ENCODE assay signal across 15 mouse cellular contexts in the genomic region with DNA sequence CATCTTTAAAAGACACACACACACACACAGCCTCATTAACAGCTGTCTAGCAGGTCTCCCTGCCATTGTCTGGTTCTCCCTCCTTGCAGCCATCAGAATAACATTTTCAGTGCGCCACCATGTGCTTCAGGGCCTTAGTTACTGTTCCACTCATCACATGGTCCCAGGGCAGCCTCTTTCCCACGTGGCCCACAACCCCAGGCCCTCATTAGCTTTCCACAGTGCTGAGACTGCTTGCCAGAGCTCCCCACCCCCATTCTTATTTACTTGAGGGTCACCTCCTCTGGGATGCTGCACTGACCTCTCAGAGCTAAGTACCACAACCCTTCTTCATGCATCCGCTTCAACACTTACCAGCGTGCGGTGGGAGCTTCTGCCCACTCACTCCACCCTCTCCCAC. TPM values are rescaled to one million over a fixed set of nuclear protein-coding genes. Genes with fewer than 3 reads are reported as not detected.
DNase-seq lines count a peak whose midpoint lies in the region; ATAC-seq lines count a peak whose summit lies in the region.
"Had no signal": no experiment of that assay in that cellular context is flagged by ENCODE, and none has a peak within 500 bp of the region (broad histone marks: within the 10 kb centered on the region; RNA-seq: fewer than 3 reads in every experiment).

No protein-coding gene starts in this region.

- H3K4me1 ChIP-seq in hindbrain, embryonic 10.5 days (replicated peaks) = peaks cover 82% of the 10 kb centered on the region
- peaks cover 11% of the 10 kb centered on the region; the same call in 1 of the 2 replicates for H3K4me1 ChIP-seq in hindbrain, embryonic 14.5 days (replicated peaks; ENCODE audit: control insufficient read depth, insufficient read depth, low read length)
- H3K4me1 ChIP-seq in embryonic facial prominence, embryonic 14.5 days (ENCODE audit: control insufficient read depth, insufficient read depth, low read length) = 0 out of 2 replicates have a peak, but pooled peaks cover 7% of the 10 kb centered on the region
- no peaks in the 10 kb centered on the region for H3K4me1 ChIP-seq in kidney, embryonic 16.5 days (ENCODE audit: insufficient read depth, low read length)
- H3K4me1 ChIP-seq in midbrain, embryonic 13.5 days (replicated peaks) = peaks cover 55% of the 10 kb centered on the region

- H3K9ac ChIP-seq in hindbrain, embryonic 14.5 days = no peak overlapping the region
- H3K9ac ChIP-seq in embryonic facial prominence, embryonic 14.5 days (ENCODE audit: low read depth, low read length) = no peak overlapping the region
- no peak overlapping the region for H3K9ac ChIP-seq in kidney, embryonic 16.5 days (replicated peaks; ENCODE audit: low read length)
- no peak overlapping the region for H3K9ac ChIP-seq in midbrain, embryonic 13.5 days (replicated peaks)
- H3K9ac ChIP-seq: heart, embryonic 13.5 days; limb, embryonic 15.5 days had no signal

- no peak overlapping the region for H3K4me3 ChIP-seq in hindbrain, embryonic 10.5 days
- no peak overlapping the region for H3K4me3 ChIP-seq in hindbrain, embryonic 14.5 days (replicated peaks; ENCODE audit: low read length)
- no peak overlapping the region for H3K4me3 ChIP-seq in embryonic facial prominence, embryonic 14.5 days (ENCODE audit: low read depth, low read length)
- no peak overlapping the region for H3K4me3 ChIP-seq in kidney, embryonic 16.5 days (ENCODE audit: low read length)
- no peak overlapping the region for H3K4me3 ChIP-seq in midbrain, embryonic 13.5 days (replicated peaks)
- H3K4me3 ChIP-seq: erythroblast, embryonic 14.5 days; heart, embryonic 13.5 days; limb, embryonic 15.5 days had no signal

- DNase-seq in hindbrain, embryonic 10.5 days (ENCODE audit: low spot score) = peak; percentile 66
- no peak for DNase-seq in hindbrain, embryonic 14.5 days (ENCODE audit: low spot score)
- DNase-seq in embryonic facial prominence, embryonic 14.5 days (ENCODE audit: low spot score) = no peak
- DNase-seq in right cerebral cortex, adult 18-20 months = no peak
- no peak for DNase-seq in cerebellum, postnatal 10 days
- DNase-seq in cerebellum, adult 9-11 months = no peak
- DNase-seq: cerebellum, postnatal 25 days; gastrocnemius, postnatal 25 days; layer of hippocampus, adult 9-11 months had no signal

- H3K4me2 ChIP-seq in hindbrain, embryonic 14.5 days (replicated peaks) = no peak overlapping the region
- H3K4me2 ChIP-seq in embryonic facial prominence, embryonic 14.5 days (ENCODE audit: low read depth, low read length) = no peak overlapping the region
- no peak overlapping the region for H3K4me2 ChIP-seq in kidney, embryonic 16.5 days (replicated peaks; ENCODE audit: low read depth, low read length)
- no peak overlapping the region for H3K4me2 ChIP-seq in midbrain, embryonic 13.5 days (replicated peaks)
- H3K4me2 ChIP-seq: heart, embryonic 13.5 days; limb, embryonic 15.5 days had no signal

- ATAC-seq in hindbrain, embryonic 14.5 days (ENCODE audit: low FRiP score) = no peak
- ATAC-seq in embryonic facial prominence, embryonic 14.5 days (ENCODE audit: low read depth) = peak; percentile 50; the same call in 1 of the 2 replicates
- peak; percentile 54; the same call in 1 of the 2 replicates for ATAC-seq in kidney, embryonic 16.5 days (ENCODE audit: low FRiP score, low TSS enrichment)
- peak; percentile 41; the same call in 1 of the 2 replicates for ATAC-seq in midbrain, embryonic 13.5 days
- ATAC-seq: lung, postnatal 0 days had no signal

- no peaks in the 10 kb centered on the region for H3K36me3 ChIP-seq in hindbrain, embryonic 10.5 days
- H3K36me3 ChIP-seq in hindbrain, embryonic 14.5 days (replicated peaks; ENCODE audit: control insufficient read depth, insufficient read depth) = no peaks in the 10 kb centered on the region
- no peaks in the 10 kb centered on the region for H3K36me3 ChIP-seq in embryonic facial prominence, embryonic 14.5 days (ENCODE audit: control insufficient read depth, insufficient read depth, low read length)
- no peaks in the 10 kb centered on the region for H3K36me3 ChIP-seq in kidney, embryonic 16.5 days (ENCODE audit: insufficient read depth, low read length)
- no peaks in the 10 kb centered on the region for H3K36me3 ChIP-seq in midbrain, embryonic 13.5 days
- H3K36me3 ChIP-seq: heart, embryonic 13.5 days; limb, embryonic 15.5 days had no signal

- no peaks in the 10 kb centered on the region for H3K9me3 ChIP-seq in hindbrain, embryonic 10.5 days
- no peaks in the 10 kb centered on the region for H3K9me3 ChIP-seq in hindbrain, embryonic 14.5 days (ENCODE audit: control insufficient read depth, low read length)
- no peaks in the 10 kb centered on the region for H3K9me3 ChIP-seq in embryonic facial prominence, embryonic 14.5 days (ENCODE audit: control insufficient read depth, low read length)
- no peaks in the 10 kb centered on the region for H3K9me3 ChIP-seq in kidney, embryonic 16.5 days (ENCODE audit: low read length)
- no peaks in the 10 kb centered on the region for H3K9me3 ChIP-seq in midbrain, embryonic 13.5 days
- H3K9me3 ChIP-seq: heart, embryonic 13.5 days; limb, embryonic 15.5 days had no signal

- H3K27me3 ChIP-seq in hindbrain, embryonic 10.5 days (ENCODE audit: insufficient read depth, poor library complexity, severe bottlenecking) = no peaks in the 10 kb centered on the region
- no peaks in the 10 kb centered on the region for H3K27me3 ChIP-seq in hindbrain, embryonic 14.5 days (ENCODE audit: control insufficient read depth, insufficient read depth, low read length)
- no peaks in the 10 kb centered on the region for H3K27me3 ChIP-seq in embryonic facial prominence, embryonic 14.5 days (replicated peaks; ENCODE audit: control insufficient read depth, insufficient read depth, low read length)
- H3K27me3 ChIP-seq in kidney, embryonic 16.5 days (ENCODE audit: insufficient read depth, low read length) = no peaks in the 10 kb centered on the region
- no peaks in the 10 kb centered on the region for H3K27me3 ChIP-seq in midbrain, embryonic 13.5 days
- H3K27me3 ChIP-seq: heart, embryonic 13.5 days; limb, embryonic 15.5 days had no signal

- peak overlapping the region; percentile 84 for H3K27ac ChIP-seq in hindbrain, embryonic 10.5 days
- no peak overlapping the region for H3K27ac ChIP-seq in hindbrain, embryonic 14.5 days
- H3K27ac ChIP-seq in embryonic facial prominence, embryonic 14.5 days (replicated peaks; ENCODE audit: low read depth, low read length) = no peak overlapping the region
- no peak overlapping the region for H3K27ac ChIP-seq in kidney, embryonic 16.5 days (ENCODE audit: low read length)
- H3K27ac ChIP-seq in midbrain, embryonic 13.5 days = peak overlapping the region; percentile 10; the same call in 1 of the 2 replicates
- H3K27ac ChIP-seq: heart, embryonic 13.5 days; limb, embryonic 15.5 days had no signal

- 30% methylated on average over 5 of the region's 5 CpGs for WGBS in hindbrain, embryonic 10.5 days
- 31% methylated on average over 5 of the region's 5 CpGs for WGBS in hindbrain, embryonic 14.5 days
- WGBS in embryonic facial prominence, embryonic 14.5 days = 38% methylated on average over 5 of the region's 5 CpGs
- WGBS in kidney, embryonic 16.5 days = 56% methylated on average over 5 of the region's 5 CpGs
- 30% methylated on average over 5 of the region's 5 CpGs for WGBS in midbrain, embryonic 13.5 days

RNA-seq across cellular contexts. Expression of gene Plekha7, which starts 28.1 kb away (rescaled TPM):
- 20.8 and 22.1 TPM in 2 replicates for polyA plus RNA-seq in hindbrain, embryonic 10.5 days (2016; fragmentation: Nextera tagmentation; extraction: Ambion mirVana)
- polyA plus RNA-seq in hindbrain, embryonic 14.5 days (2014; fragmentation: Nextera tagmentation; extraction: Ambion mirVana) = 5.6 and 7.3 TPM in 2 replicates
- 8.2 and 9.2 TPM in 2 replicates for polyA plus RNA-seq in embryonic facial prominence, embryonic 14.5 days (2014; fragmentation: Nextera tagmentation; extraction: Ambion mirVana)
- 13.1 and 13.8 TPM in 2 replicates for polyA plus RNA-seq in kidney, embryonic 16.5 days (2015; fragmentation: Nextera tagmentation; extraction: Ambion mirVana)
- polyA plus RNA-seq in midbrain, embryonic 13.5 days (2015; fragmentation: Nextera tagmentation; extraction: Ambion mirVana) = 7.5 and 10.1 TPM in 2 replicates

RNA-seq across cellular contexts. Expression of gene Rps13, which starts 53.9 kb away (rescaled TPM):
- 814 and 844 TPM in 2 replicates for polyA plus RNA-seq in hindbrain, embryonic 10.5 days (2016; fragmentation: Nextera tagmentation; extraction: Ambion mirVana)
- polyA plus RNA-seq in hindbrain, embryonic 14.5 days (2014; fragmentation: Nextera tagmentation; extraction: Ambion mirVana) = 499 and 625 TPM in 2 replicates
- polyA plus RNA-seq in embryonic facial prominence, embryonic 14.5 days (2014; fragmentation: Nextera tagmentation; extraction: Ambion mirVana) = 864 and 873 TPM in 2 replicates
- 644 and 729 TPM in 2 replicates for polyA plus RNA-seq in kidney, embryonic 16.5 days (2015; fragmentation: Nextera tagmentation; extraction: Ambion mirVana)
- polyA plus RNA-seq in midbrain, embryonic 13.5 days (2015; fragmentation: Nextera tagmentation; extraction: Ambion mirVana) = 578 and 624 TPM in 2 replicates

Comparison
In these comparisons a context has a peak if more than half of its experiments do, and no peak if none do; other contexts are left out.
1. H3K27ac ChIP-seq: peak in hindbrain, embryonic 10.5 days (single experiment) and midbrain, embryonic 13.5 days (single experiment); none in hindbrain, embryonic 14.5 days (single experiment), embryonic facial prominence, embryonic 14.5 days (single experiment) and kidney, embryonic 16.5 days (single experiment).